Mouse (Mus musculus): ENCODE measurements around the gene Zfp189.

DNA sequence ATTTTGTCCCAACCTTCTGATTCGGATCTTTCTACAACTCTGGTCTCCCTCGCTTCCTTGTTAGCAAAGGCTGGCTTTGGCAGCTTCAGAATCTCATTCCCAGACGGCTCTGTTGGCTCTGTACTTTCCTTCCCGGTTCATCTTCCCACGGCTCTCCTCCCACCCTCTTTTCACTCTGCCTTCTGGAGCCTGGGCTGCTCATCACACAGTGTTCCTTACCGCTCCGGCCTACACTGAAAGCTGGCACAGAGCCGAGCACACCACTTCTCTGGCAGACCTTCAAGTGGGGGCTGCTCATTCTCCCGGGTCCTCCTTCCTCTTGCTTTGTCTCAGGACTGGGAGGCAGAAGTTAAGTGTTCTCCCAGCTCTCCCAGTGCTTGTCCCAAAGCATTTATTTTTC, 1.6 kb downstream of the Zfp189 start:
- TF ChIP-seq CTCF (IDR thresholded peaks at IDR 0.05; ENCODE audit: extremely low read depth, insufficient read length, insufficient replicate concordance, low read depth, low read length): no peak
- no peak for TF ChIP-seq POLR2A (IDR thresholded peaks at IDR 0.05; ENCODE audit: low read depth, low read length)
